Mouse (Mus musculus) spleen, adult 18-20 months (tissue): ENCODE measurements at regions not wholly inside any gene's neighbourhood (a gene's known extent, or its start where the extent isn't known, plus 50 kb on each side); places are given as distances from the start of the nearest gene placed in this dataset.

ENCODE experiments used
- DNase-seq, 2 experiments: peaks; one replicate each; pipeline ENCODE4 v3.0.0; 2022; ENCODE audit warnings: mixed read lengths in 2 of 2

DNA sequence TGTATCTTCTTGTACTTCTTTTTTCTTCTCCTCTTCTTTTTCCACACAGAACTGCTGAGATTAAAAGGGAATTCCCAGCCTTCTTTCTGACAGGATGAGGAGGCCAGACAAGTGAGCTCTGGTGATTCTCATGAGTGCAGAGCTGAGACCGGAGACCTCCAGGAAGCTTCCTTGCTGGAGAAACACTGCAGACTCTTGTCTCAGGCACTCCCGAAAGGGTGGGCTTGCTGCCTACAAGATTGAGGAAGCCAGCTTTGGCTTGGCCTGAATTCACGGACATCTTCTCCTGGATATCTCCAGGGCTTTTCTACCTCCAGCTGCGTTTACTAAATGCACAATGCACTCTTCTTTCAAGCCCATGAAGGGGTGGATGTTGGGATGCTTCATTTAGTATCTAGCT is 226.0 kb downstream of the Csl start:
- DNase-seq: no peak

DNA sequence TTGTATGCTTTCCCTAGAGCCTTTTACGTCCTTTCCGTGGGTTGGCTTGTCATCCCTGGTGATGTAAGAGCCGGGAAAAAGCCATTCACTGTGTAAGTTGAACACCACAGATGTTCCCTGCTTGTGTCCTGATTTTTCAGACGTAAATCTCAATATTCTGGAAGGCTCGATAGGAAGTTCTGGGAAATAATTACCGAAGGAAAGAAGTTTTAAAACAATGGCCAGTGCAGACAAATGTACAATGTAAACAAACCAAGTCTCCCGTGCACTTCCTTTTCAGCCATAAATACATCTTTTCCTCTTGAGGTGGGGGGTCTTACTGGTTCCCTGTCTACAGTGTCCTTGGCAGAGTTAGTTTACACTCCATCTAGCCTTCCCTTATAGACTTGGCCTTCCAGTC is 225.2 kb downstream of the Csl start:
- no peak for DNase-seq

GRCm38 (mm10) chr10:99538639-99539038 is 220.8 kb downstream of the Csl start:
- no peak for DNase-seq

GRCm38 (mm10) chr10:99552373-99552772 is 207.1 kb downstream of the Csl start:
- DNase-seq: no peak

DNA sequence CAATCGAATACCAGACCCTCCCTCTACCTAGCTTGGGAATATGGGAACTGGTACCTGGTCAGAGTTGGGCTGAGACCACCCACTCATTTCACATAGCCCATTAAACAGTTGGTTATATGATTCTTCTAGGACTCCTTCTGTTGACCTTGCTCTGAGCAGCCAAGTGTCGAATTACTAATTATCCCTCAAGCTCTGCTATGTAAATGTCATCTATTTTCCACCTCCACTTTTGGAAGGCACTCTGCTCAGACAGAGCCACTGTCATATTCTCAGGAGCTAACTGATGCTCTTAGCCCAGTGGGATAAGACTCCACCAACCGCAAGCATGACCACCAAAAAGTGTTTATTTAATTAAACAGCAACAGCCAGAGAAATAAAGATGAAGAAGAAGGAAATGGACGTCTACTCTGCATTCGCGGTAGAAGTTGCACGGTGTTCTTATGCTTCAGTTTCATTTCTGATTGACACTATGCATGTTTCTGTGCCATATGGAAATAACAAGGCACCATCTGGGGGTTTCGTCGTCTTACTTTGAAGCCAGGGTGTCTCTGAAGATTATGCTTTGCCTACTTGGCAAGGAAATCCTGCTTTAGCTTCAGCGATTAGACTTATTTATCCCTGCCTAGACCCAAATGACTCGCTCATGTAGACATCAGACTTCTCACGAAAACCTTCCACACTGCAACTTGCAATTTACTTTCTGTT is 206.5 kb downstream of the Csl start:
- DNase-seq: no peak

- no peak for DNase-seq
These were observed 204.4 kb downstream of the Csl start for GRCm38 (mm10) chr10:99555021-99555420.

- DNase-seq: no peak
These were observed 203.7 kb downstream of the Csl start for GRCm38 (mm10) chr10:99555658-99556352.

- no peak for DNase-seq
These were observed 203.0 kb downstream of the Csl start for GRCm38 (mm10) chr10:99556353-99557036.

DNA sequence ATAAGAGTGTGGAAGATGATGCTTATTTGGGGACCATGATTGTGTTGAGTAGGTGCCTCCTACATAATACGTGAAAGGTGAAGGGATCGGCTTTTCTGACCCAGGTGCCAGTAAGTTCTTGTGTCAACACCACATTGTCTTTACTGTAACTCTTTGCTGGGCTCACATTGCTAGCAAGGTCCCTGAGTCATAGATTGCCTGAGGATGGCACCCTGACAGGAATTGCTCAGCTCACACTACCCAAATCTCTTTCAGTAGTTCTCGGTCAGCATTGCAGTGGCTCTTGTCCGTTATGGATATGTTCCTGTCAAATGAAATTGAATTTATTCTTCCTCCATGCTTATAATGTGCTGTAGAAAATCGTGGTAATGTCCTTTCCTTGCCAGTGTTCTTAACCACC is 200.8 kb downstream of the Csl start:
- no peak for DNase-seq

- no peak for DNase-seq
These were observed 198.2 kb downstream of the Csl start for GRCm38 (mm10) chr10:99561166-99561818.

- DNase-seq: no peak
These were observed 194.9 kb downstream of the Csl start for GRCm38 (mm10) chr10:99564605-99565004.

DNA sequence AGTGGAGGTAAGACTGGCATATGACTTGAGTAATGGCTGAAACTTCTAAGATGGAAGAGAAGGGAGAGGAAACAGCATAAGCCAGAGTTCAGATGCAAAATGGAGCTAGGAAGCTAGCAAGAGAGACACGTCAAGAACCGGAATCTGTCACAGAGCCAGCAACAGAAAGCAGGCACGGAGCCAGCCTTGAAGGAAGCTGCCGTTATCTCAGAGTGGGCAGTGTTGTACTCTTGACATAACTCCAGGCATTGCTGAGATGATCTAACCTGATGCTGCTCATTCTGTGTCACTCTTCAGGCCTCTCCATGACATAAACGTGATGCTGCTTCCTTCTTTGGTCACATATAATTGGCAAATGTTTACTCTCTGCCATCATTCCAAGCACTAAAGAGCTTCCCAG is 191.0 kb downstream of the Csl start:
- no peak for DNase-seq

- no peak for DNase-seq
These were observed 189.3 kb downstream of the Csl start for GRCm38 (mm10) chr10:99570190-99570589.

DNA sequence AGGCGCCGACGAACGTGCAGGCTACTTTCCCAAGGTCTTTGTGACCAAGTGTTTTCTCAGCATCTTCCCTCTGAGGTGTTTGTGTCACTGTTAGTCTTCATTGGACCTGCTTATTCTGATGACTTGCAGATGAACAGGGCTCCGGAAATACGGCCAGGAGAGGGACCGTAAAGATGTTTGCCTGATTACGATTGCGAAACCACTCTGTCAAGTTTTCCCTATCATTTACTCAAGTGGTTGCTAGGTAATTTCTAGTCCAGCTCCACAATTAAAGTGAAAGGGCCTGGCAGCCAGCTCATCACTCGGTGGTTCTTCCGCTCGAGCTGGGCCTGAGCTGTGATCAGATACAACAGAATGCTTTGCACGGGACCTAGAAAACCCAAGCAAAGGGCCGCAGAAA is 185.5 kb downstream of the Csl start:
- DNase-seq: no peak

DNA sequence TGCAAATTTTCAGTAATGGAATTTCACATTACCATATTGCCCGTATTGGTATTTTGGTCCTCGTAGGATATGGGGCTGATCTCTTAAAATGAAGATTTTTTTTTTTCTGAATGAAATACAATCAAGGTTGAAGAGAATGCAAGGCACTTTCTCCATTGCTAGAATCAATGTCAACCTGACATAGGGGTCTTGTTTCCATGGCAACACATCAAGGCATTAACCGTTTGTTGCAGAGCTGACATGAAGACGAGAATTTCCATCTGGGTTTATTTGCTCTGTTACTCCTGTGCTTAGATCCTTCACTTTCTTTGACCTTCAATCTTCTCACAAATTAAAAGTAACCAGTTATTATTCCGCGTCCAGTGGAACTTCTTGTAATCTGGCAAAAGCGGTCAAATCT is 184.2 kb downstream of the Csl start:
- DNase-seq: no peak

DNA sequence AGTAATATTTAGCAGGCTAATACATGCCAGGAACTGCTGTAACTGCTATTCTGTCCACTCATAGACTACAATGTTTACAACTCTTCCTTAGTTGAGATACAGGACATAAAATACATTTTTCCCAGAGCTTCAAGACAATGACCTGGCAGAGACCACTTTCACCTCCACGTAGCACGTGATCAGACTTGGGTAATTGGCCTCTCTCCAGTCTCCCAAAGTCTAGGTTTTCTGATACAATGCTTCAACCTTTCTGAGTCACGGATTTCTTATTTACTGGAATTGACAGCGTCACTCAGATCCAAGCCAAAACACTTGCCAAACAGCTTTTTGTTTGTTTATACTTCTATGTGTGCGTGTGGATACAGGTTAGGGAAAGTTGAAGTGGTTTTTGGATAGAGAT is 183.2 kb downstream of the Csl start:
- no peak for DNase-seq

GRCm38 (mm10) chr10:99577041-99577681 is 182.3 kb downstream of the Csl start:
- DNase-seq: peak; percentile 8 to 25

GRCm38 (mm10) chr10:99578366-99578765 is 181.1 kb downstream of the Csl start:
- DNase-seq: no peak

- no peak for DNase-seq
These were observed 179.3 kb downstream of the Csl start for GRCm38 (mm10) chr10:99580191-99580590.

GRCm38 (mm10) chr10:99581074-99581473 is 178.4 kb downstream of the Csl start:
- DNase-seq: no peak

GRCm38 (mm10) chr10:99584855-99585254 is 174.6 kb downstream of the Csl start:
- no peak for DNase-seq

- DNase-seq: peak in 1 of 2 experiments; percentile 5
These were observed 167.2 kb downstream of the Csl start for GRCm38 (mm10) chr10:99592220-99592619.

DNA sequence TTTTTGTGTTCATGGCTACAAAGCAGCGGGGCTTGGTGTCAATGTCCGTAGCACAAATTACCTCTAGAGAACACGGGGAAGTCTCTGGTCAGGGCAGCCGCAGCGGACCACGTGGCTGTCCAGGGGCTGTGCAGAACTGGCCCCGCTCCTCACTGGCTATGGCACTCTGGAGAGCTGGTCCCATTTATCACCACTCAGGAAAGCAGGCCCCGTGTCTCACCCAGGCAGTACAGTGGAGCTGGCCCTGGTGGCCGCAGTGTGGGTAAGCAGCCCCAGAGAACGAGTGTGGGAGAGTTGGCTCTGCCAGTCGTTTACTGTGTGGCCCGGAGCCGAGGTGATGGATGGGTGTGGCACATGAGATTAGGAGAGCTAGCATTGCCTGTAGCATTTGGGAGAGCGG is 163.8 kb downstream of the Csl start:
- DNase-seq: no peak
